Comparison of ENCODE assay signal across 30 mouse cellular contexts in genomic region chr4:137737760-137738159, GRCm38 (mm10). TPM values are rescaled to one million over a fixed set of nuclear protein-coding genes. Genes with fewer than 3 reads are reported as not detected.
"Had no signal": no experiment of that assay in that cellular context is flagged by ENCODE, and none has a peak within 500 bp of the region (broad histone marks: within the 10 kb centered on the region; RNA-seq: fewer than 3 reads in every experiment).

No protein-coding gene starts in this region.

- H3K4me2 ChIP-seq: heart, embryonic 11.5 days; heart, embryonic 13.5 days; heart, embryonic 15.5 days; hindbrain, embryonic 13.5 days; hindbrain, embryonic 15.5 days; kidney, embryonic 15.5 days; limb, embryonic 12.5 days; liver, embryonic 11.5 days; liver, embryonic 13.5 days; liver, embryonic 15.5 days had no signal

- H3K9ac ChIP-seq: heart, embryonic 13.5 days; heart, embryonic 15.5 days; hindbrain, embryonic 13.5 days; hindbrain, embryonic 15.5 days; kidney, embryonic 15.5 days; limb, embryonic 12.5 days; liver, embryonic 13.5 days; liver, embryonic 15.5 days; liver, postnatal 0 days had no signal

- H3K27me3 ChIP-seq: hindbrain, embryonic 13.5 days; hindbrain, embryonic 15.5 days had no signal

- H3K4me3 ChIP-seq: heart, adult 2 months; heart, embryonic 13.5 days; heart, embryonic 15.5 days; hindbrain, embryonic 13.5 days; hindbrain, embryonic 15.5 days; kidney, embryonic 15.5 days; limb, embryonic 10.5 days; limb, embryonic 12.5 days; liver, embryonic 13.5 days; liver, embryonic 15.5 days had no signal

- H3K4me1 ChIP-seq: heart, embryonic 15.5 days had no signal

- DNase-seq: gastrocnemius, postnatal 14 days; gastrocnemius, postnatal 36 days; heart, adult 11 months; heart, adult 2 months; heart, postnatal 14 days; heart, postnatal 36 days; kidney, adult 11 months; kidney, adult 2 months; kidney, adult 9 months; kidney, postnatal 14 days; kidney, postnatal 36 days; layer of hippocampus, adult 9-11 months; layer of hippocampus, postnatal 36 days; liver; liver, embryonic 13.5 days; liver, postnatal 0 days had no signal

- H3K27ac ChIP-seq: heart, adult 2 months; heart, embryonic 13.5 days; heart, embryonic 15.5 days; hindbrain, embryonic 13.5 days; hindbrain, embryonic 15.5 days; hindbrain, postnatal 0 days; kidney, embryonic 15.5 days; kidney, postnatal 0 days; limb, embryonic 10.5 days; limb, embryonic 12.5 days; liver, embryonic 13.5 days; liver, embryonic 15.5 days had no signal

- H3K36me3 ChIP-seq: heart, embryonic 13.5 days; heart, embryonic 15.5 days; hindbrain, embryonic 13.5 days; hindbrain, embryonic 15.5 days; kidney, embryonic 15.5 days; limb, embryonic 10.5 days; limb, embryonic 12.5 days; liver, embryonic 13.5 days; liver, embryonic 15.5 days had no signal

- ATAC-seq: hindbrain, postnatal 0 days; intestine, embryonic 16.5 days; liver, postnatal 0 days had no signal

- H3K9me3 ChIP-seq: heart, embryonic 13.5 days; heart, embryonic 15.5 days; hindbrain, embryonic 13.5 days; hindbrain, embryonic 15.5 days; kidney, embryonic 15.5 days; limb, embryonic 10.5 days; limb, embryonic 12.5 days; liver, embryonic 13.5 days; liver, embryonic 15.5 days had no signal

RNA-seq across cellular contexts. Expression of gene Alpl, which starts 58.4 kb away (rescaled TPM):
- total RNA-seq: hematopoietic stem cell, adult 5-6 weeks had no signal
